Mouse (Mus musculus) limb, embryonic 14.5 days (tissue): Measurements from ENCODE around the gene Gabarapl1. TPM values are rescaled to one million over a fixed set of nuclear protein-coding genes. Genes with fewer than 3 reads are reported as not detected.

Source experiments
- ATAC-seq: fragments of 200-750 bp; cut with Nextera tagmentation; 2 replicates; pipeline ENCODE4 v1.8.0; 2017; ENCODE audit warnings: low read depth, moderate number of reproducible peaks, moderate TSS enrichment; ENCODE audit not compliant: low FRiP score
- DNase-seq: peaks from one replicate; pipeline ENCODE4 v3.0.0-alpha.2; 2015; ENCODE audit warnings: low spot score
- H3K27ac ChIP-seq: fragments of 300-500 bp; sonication (generic); replicated peaks from 2 replicates; pipeline ENCODE4 v1.5.1; 2014; ENCODE audit warnings: low read depth, mild to moderate bottlenecking, low read length, moderate library complexity, mixed read lengths
- H3K27me3 ChIP-seq: fragments of 300-500 bp; sonication (generic); 2 replicates; pipeline ENCODE4 v1.6.1; 2014; ENCODE audit warnings: low read length, mixed read lengths; ENCODE audit not compliant: control insufficient read depth, insufficient read depth
- H3K36me3 ChIP-seq: fragments of 300-500 bp; sonication (generic); 2 replicates; pipeline ENCODE4 v1.6.1; 2014; ENCODE audit warnings: mild to moderate bottlenecking, low read length, moderate library complexity, mixed read lengths; ENCODE audit not compliant: control insufficient read depth, insufficient read depth
- H3K4me1 ChIP-seq: fragments of 300-500 bp; sonication (generic); 2 replicates; pipeline ENCODE4 v1.6.1; 2014; ENCODE audit warnings: antibody characterized with exemption, low read length, mixed read lengths; ENCODE audit not compliant: control insufficient read depth, insufficient read depth
- H3K4me2 ChIP-seq: fragments of 300-500 bp; sonication (generic); replicated peaks from 2 replicates; pipeline ENCODE4 v1.6.1; 2014; ENCODE audit warnings: low read depth, mild to moderate bottlenecking, low read length, moderate library complexity; ENCODE audit not compliant: severe bottlenecking
- H3K4me3 ChIP-seq: fragments of 300-500 bp; sonication (generic); replicated peaks from 2 replicates; pipeline ENCODE4 v1.5.1; 2014; ENCODE audit warnings: low read length
- H3K9ac ChIP-seq: fragments of 300-500 bp; sonication (generic); 2 replicates; pipeline ENCODE4 v1.6.1; 2014; ENCODE audit warnings: mild to moderate bottlenecking, low read depth, low read length, moderate library complexity; ENCODE audit not compliant: severe bottlenecking
- H3K9me3 ChIP-seq: fragments of 300-500 bp; sonication (generic); 2 replicates; pipeline ENCODE4 v1.6.1; 2016; ENCODE audit warnings: low read length; ENCODE audit not compliant: control insufficient read depth
- POLR2A ChIP-seq: fragments of 200-500 bp; IDR thresholded peaks from 2 replicates; pipeline ENCODE4 v1.8.0; 2012; ENCODE audit warnings: inconsistent platforms, mild to moderate bottlenecking, moderate library complexity, borderline replicate concordance; ENCODE audit not compliant: insufficient read depth, insufficient read length; ENCODE audit errors: extremely low read depth
- WGBS: fragments of 180-500 bp; shearing (Covaris S2); extraction: QIAGEN DNeasy Blood & Tissue Kit; methylation state at CpG from one replicate; pipeline ENCODE4 v1.1.7; 2014; 5-methylcytosine and 5-hydroxymethylcytosine counted together
- polyA plus RNA-seq, 2 experiments: library from polyadenylated mRNA; depleted of rRNA in 1 of 2; stranded (reverse) in 1 of 2; unstranded in 1 of 2; fragments of >200 nt; fragmentation: Nextera tagmentation in 1 of 2; extraction: Ambion mirVana in 1 of 2; gene quantifications; 2 replicates each; pipeline versions ENCODE4 v1.2.1 to v1.2.3; 2012 to 2014

Gene Gabarapl1
- polyA plus RNA-seq, 2 experiments: 15.9 to 46.6 TPM

DNA sequence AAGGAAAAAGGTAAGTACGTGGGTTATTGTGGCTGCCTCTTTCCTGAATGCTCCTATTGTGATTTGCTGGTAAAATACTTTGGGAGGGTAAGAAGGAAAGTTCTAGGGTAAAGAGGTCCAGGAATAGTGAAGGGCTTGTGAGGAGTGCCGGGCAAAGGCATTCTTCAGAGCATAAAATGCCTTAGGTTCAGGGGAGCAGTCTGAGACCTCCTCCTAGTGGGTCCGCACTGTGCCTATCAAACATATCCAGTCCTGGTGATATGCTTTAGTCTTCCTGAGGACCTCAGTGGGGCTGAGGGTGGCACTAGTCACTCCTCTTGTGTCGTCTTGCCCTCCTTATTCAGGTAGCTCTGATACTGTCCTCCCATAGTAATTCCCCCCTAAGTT, 26.7 kb downstream of the Gabarapl1 start:
- no peaks in the 10 kb centered on the region for H3K36me3 ChIP-seq
- no peak overlapping the region for H3K4me3 ChIP-seq
- no peaks in the 10 kb centered on the region for H3K4me1 ChIP-seq
- 60% methylated on average over 4 of the region's 4 CpGs for WGBS
- no peaks in the 10 kb centered on the region for H3K9me3 ChIP-seq
- H3K9ac ChIP-seq: no peak overlapping the region
- TF ChIP-seq POLR2A: no peak
- DNase-seq (no peak), ATAC-seq (no peak)
- H3K4me2 ChIP-seq: no peak overlapping the region
- H3K27me3 ChIP-seq: no peaks in the 10 kb centered on the region
- H3K27ac ChIP-seq: no peak overlapping the region

DNA sequence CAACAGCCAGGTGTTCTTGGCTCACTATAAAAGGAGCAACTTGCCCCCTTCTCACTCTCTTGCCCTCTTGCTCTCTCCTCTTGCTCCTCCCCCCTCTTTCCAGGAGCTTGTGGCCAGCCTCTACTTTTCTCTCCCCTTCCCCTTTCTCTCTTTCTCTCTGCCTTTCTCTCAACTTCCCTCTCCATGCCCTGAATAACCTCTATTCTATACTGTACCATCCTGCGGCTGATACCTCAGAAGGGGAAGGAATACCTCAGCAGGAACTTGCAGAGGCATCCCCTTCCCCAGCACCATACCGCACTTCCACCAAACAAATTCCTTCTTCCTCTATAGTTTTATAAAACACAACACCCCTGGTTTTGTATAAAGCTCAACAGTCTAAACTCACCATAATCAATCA, 32.3 kb downstream of the Gabarapl1 start:
- Histone ChIP-seq H3K4me1 (no peaks in the 10 kb centered on the region), H3K36me3 (no peaks in the 10 kb centered on the region), H3K9me3 (no peaks in the 10 kb centered on the region), H3K9ac (no peak overlapping the region), H3K4me2 (no peak overlapping the region), H3K27me3 (no peaks in the 10 kb centered on the region), H3K4me3 (no peak overlapping the region), H3K27ac (no peak overlapping the region)
- ATAC-seq: no peak
- no peak for TF ChIP-seq POLR2A
- whole genome bisulfite sequencing: 89% methylated on average over 2 of the region's 2 CpGs
- no peak for DNase-seq

DNA sequence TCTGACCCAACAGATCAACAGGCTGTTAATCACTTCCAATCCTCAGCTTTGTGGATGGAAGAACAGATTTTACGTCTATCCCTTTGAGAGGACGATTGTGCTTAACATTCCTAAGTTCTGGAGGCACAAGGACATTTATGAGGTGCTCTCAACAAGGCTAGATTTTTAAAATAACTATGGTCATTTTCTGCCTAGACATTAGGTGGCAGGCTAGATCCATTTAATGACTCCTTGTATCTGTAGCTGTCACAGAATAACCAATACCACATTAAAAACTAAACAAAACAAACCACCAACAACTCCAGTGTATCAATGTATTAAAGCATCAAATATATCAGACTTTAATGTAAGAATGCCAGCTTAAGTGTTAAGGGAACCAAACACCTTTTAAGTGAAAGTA, 42.4 kb downstream of the Gabarapl1 start:
- Histone ChIP-seq H3K9me3 (no peaks in the 10 kb centered on the region), H3K4me2 (no peak overlapping the region), H3K9ac (no peak overlapping the region), H3K4me3 (no peak overlapping the region), H3K4me1 (no peaks in the 10 kb centered on the region), H3K27me3 (no peaks in the 10 kb centered on the region), H3K36me3 (no peaks in the 10 kb centered on the region), H3K27ac (no peak overlapping the region)
- no peak for TF ChIP-seq POLR2A
- DNase-seq (no peak), ATAC-seq (no peak)
- 5% methylated on average over 2 of the region's 2 CpGs for WGBS

DNA sequence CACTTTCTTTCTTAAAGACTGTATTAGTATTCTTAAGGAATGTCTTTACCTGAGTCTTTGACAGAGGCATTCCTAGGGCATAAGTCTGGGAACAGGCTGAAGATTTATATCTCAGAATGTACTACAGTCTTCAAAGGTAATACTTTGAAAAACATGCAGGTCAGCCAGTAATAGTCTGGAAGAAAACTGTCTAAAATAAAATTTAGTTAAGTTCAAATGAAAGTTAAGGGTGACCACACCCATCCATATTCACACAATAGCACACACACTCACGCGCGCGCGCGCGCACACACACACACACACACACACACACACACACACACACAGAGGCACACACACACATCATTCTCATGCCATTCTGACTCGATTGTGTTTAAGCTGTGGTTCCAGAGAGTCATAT, 44.6 kb downstream of the Gabarapl1 start, which contains the start of gene Klre1:
Gene Klre1, plus strand, starts transcription at position 301 of the 400 bp plus-strand sequence.
- Histone ChIP-seq H3K9me3 (no peaks in the 10 kb centered on the region), H3K9ac (no peak within 1 kb of the TSS), H3K36me3 (no peaks in the 10 kb centered on the region), H3K4me3 (no peak within 1 kb of the TSS), H3K4me2 (no peak within 1 kb of the TSS), H3K4me1 (no peaks in the 10 kb centered on the region), H3K27me3 (no peaks in the 10 kb centered on the region), H3K27ac (no peak within 1 kb of the TSS)
- WGBS: 90% methylated on average over 8 of the region's 8 CpGs
- TF ChIP-seq POLR2A: no peak
- ATAC-seq: no peak
- no peak for DNase-seq

DNA sequence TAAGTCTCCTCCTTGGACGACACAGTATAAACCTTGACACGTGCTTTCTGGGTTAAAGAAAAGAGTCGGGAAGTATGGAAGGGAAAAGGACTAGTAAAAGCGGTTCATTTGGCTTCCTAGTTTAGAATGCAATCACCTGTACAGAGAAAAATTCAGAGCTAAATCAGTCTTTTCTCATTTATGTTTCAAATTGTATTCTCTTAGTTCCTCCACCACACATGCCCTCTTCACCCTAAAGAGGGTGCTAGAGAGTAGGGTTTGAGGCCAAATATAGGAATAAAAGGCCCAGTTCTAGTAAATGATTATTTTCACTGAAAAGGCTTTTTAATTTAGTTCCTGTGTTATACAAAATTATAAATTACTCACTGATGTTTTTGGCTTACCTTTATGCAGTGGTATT, 48.3 kb downstream of the Gabarapl1 start:
- 58% methylated on average over 4 of the region's 4 CpGs for WGBS
- H3K4me3 ChIP-seq: no peak overlapping the region
- H3K36me3 ChIP-seq: no peaks in the 10 kb centered on the region
- no peak for DNase-seq
- no peak overlapping the region for H3K4me2 ChIP-seq
- no peaks in the 10 kb centered on the region for H3K9me3 ChIP-seq
- H3K4me1 ChIP-seq: no peaks in the 10 kb centered on the region
- H3K27ac ChIP-seq: no peak overlapping the region
- no peak for TF ChIP-seq POLR2A
- no peak overlapping the region for H3K9ac ChIP-seq
- no peak for ATAC-seq
- no peaks in the 10 kb centered on the region for H3K27me3 ChIP-seq

DNA sequence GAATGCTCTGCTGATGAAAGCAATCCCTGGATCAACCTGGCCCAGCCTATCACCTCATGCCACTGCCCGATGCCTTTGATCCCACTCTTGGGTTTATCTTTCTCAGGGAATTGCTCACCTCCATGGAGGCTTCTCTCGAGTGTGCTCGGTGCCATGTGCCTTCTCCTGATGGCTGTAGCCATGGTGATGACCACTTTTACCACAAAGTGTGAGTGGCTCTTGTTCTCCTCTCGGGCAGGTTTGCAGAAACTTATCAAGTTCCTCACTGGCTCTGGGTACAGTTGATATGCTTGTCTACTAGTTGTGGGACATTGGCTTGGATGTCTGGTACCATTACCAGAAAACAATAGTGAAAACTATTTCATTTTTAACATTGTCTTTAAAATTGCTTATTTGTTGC, 48.9 kb downstream of the Gabarapl1 start:
- Histone ChIP-seq H3K9me3 (no peaks in the 10 kb centered on the region), H3K4me1 (no peaks in the 10 kb centered on the region), H3K27ac (no peak overlapping the region), H3K9ac (no peak overlapping the region), H3K4me3 (no peak overlapping the region), H3K27me3 (no peaks in the 10 kb centered on the region), H3K36me3 (no peaks in the 10 kb centered on the region), H3K4me2 (no peak overlapping the region)
- DNase-seq (no peak), ATAC-seq (no peak)
- 63% methylated on average over 4 of the region's 4 CpGs for WGBS
- TF ChIP-seq POLR2A: no peak
